Mouse (Mus musculus) stomach, postnatal 0 days (tissue): ENCODE measurements around the gene Nat8f5.
"Not testable (repeated sequence)": the region's sequence is repeated elsewhere in the genome, so short reads cannot be mapped to it uniquely, and the experiment has no call there.

Experiments used
- CTCF ChIP-seq: IDR thresholded peaks from 2 replicates; pipeline ENCODE4 v1.5.1; 2016; ENCODE audit warnings: antibody characterized with exemption, low read depth, mild to moderate bottlenecking, moderate library complexity
- EP300 ChIP-seq: optimal IDR thresholded peaks from 2 replicates; pipeline ENCODE3; 2016; ENCODE audit warnings: antibody characterized with exemption

GRCm38 (mm10) chr6:85836827-85837226, 16.1 kb upstream of the Nat8f5 start:
- TF ChIP-seq CTCF = peak; percentile 58
- TF ChIP-seq EP300 = not testable (repeated sequence)
